Comparison of ENCODE assay signal across 8 mouse cellular contexts in the genomic region with DNA sequence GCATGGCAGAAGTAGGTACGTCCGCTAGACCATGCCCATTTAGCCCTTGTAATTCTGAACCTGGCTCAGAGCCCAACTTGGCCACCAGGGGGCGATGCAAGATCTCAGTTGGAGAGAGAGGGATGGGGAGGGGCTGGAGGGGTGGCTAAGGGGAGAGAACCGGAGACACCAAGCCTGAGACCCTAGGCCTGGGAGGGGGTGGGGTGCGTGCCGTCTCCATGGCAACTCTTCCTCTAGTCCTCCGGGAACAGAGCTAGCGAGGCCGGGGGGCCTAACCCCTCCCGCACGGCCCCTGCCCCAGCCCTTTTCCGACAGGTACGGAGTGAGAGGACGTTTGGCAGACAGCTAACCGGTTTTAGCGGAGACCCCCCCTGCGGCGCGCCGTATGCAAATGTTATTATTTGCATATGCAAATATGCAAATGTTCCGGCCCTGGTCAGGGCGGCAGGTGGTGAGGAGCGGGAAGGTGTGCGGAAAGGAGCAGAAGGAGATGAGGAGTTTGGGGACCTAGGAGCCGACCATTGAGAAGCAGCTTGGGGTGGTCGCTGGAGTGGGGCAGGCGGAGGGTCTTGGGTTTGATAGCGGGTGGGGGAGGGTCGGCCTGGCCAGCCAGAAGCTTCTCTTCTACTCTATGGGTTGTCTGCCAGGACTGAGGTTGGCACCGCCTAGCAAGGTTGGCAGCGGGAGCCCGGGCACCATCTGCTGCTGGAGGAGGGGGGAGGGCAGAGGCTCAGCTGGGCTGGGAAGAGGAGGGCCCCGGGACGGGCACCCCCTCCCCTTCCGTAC. TPM values are rescaled to one million over a fixed set of nuclear protein-coding genes. Genes with fewer than 3 reads are reported as not detected.
A peak's percentile ranks its signal among the peaks of the same experiment; 100 is the strongest.
DNase-seq lines count a peak whose midpoint lies in the region; ATAC-seq and TF ChIP-seq lines count a peak whose summit lies in the region.

No protein-coding gene starts in this region.

- peaks cover 54% of the 10 kb centered on the region for H3K27me3 ChIP-seq in hindbrain, embryonic 12.5 days
- H3K27me3 ChIP-seq in lung, postnatal 0 days (replicated peaks; ENCODE audit: insufficient read depth, low read length) = peaks cover 27% of the 10 kb centered on the region; the same call in 1 of the 2 replicates

- H3K9me3 ChIP-seq in hindbrain, embryonic 12.5 days (replicated peaks) = no peaks in the 10 kb centered on the region
- H3K9me3 ChIP-seq in lung, postnatal 0 days (ENCODE audit: low read length) = no peaks in the 10 kb centered on the region

- peaks cover 56% of the 10 kb centered on the region for H3K4me1 ChIP-seq in hindbrain, embryonic 12.5 days
- peaks cover 18% of the 10 kb centered on the region for H3K4me1 ChIP-seq in lung, postnatal 0 days (ENCODE audit: insufficient read depth, low read depth, low read length)

- peak overlapping the region; percentile 98 for H3K27ac ChIP-seq in hindbrain, embryonic 12.5 days
- H3K27ac ChIP-seq in lung, postnatal 0 days (ENCODE audit: low read length) = no peak overlapping the region

- no peak for TF ChIP-seq EP300 in lung, postnatal 0 days (IDR thresholded peaks at IDR 0.05)

- TF ChIP-seq CTCF in lung, postnatal 0 days (IDR thresholded peaks at IDR 0.05) = peak; percentile 91

- H3K9ac ChIP-seq in hindbrain, embryonic 12.5 days = peak overlapping the region; percentile 37
- no peak overlapping the region for H3K9ac ChIP-seq in lung, postnatal 0 days (replicated peaks; ENCODE audit: low read depth)

- peaks cover 13% of the 10 kb centered on the region; the same call in 1 of the 2 replicates for H3K36me3 ChIP-seq in hindbrain, embryonic 12.5 days
- no peaks in the 10 kb centered on the region for H3K36me3 ChIP-seq in lung, postnatal 0 days (ENCODE audit: insufficient read depth, low read length)

- H3K4me3 ChIP-seq in hindbrain, embryonic 12.5 days = peak overlapping the region; percentile 32
- peak overlapping the region; percentile 26; the same call in 1 of the 2 replicates for H3K4me3 ChIP-seq in lung, postnatal 0 days (ENCODE audit: low read depth, low read length)

- peak; percentile 65 for ATAC-seq in hindbrain, embryonic 12.5 days (ENCODE audit: low FRiP score)
- peak; percentile 66 for ATAC-seq in lung, postnatal 0 days

- peak overlapping the region; percentile 64 for H3K4me2 ChIP-seq in hindbrain, embryonic 12.5 days (replicated peaks)
- peak overlapping the region; percentile 56 for H3K4me2 ChIP-seq in lung, postnatal 0 days (replicated peaks; ENCODE audit: low read depth, low read length)

- peak; percentile 99 for DNase-seq in MN1 (ENCODE audit: low spot score)
- DNase-seq in cerebellum, adult 8-10 months = peak; percentile 96
- DNase-seq in frontal cortex, postnatal 10 days (ENCODE audit: low spot score in 2 of 2) = peak; percentile 79 to 86
- peak; percentile 95 for DNase-seq in layer of hippocampus, postnatal 10 days (ENCODE audit: low spot score in 2 of 2)
- peak; percentile 86 for DNase-seq in lung, postnatal 0 days (ENCODE audit: low spot score)
- DNase-seq in ovary, postnatal 14 days (ENCODE audit: low spot score) = peak; percentile 86
- DNase-seq in thymus, postnatal 14 days = peak; percentile 91

- under 1% methylated on average over 35 of the region's 35 CpGs for WGBS in hindbrain, embryonic 12.5 days
- 1% methylated on average over 32 of the region's 35 CpGs for WGBS in lung, postnatal 0 days

RNA-seq across cellular contexts. Expression of a gene that starts 5.5 kb away (rescaled TPM):
- 7.7 and 8.4 TPM in 2 replicates for polyA plus RNA-seq in hindbrain, embryonic 12.5 days (2016; fragmentation: Nextera tagmentation; extraction: Ambion mirVana)
- 1 to 10 TPM; 6.8 to 7.9 TPM for total RNA-seq in layer of hippocampus, postnatal 10 days (2021)
- 132 and 149 TPM in 2 replicates for polyA plus RNA-seq in lung, postnatal 0 days (2015; fragmentation: Nextera tagmentation; extraction: Ambion mirVana)

RNA-seq across cellular contexts. Expression of a gene that starts 7.8 kb away (rescaled TPM):
- 2.2 and 4.8 TPM in 2 replicates for polyA plus RNA-seq in hindbrain, embryonic 12.5 days (2016; fragmentation: Nextera tagmentation; extraction: Ambion mirVana)
- 1 to 10 TPM; 3.5 to 5.3 TPM for total RNA-seq in layer of hippocampus, postnatal 10 days (2021)
- 0.23 and 0.53 TPM in 2 replicates for polyA plus RNA-seq in lung, postnatal 0 days (2015; fragmentation: Nextera tagmentation; extraction: Ambion mirVana)

RNA-seq across cellular contexts. Expression of a gene that starts 13.0 kb away (rescaled TPM):
- polyA plus RNA-seq in hindbrain, embryonic 12.5 days (2016; fragmentation: Nextera tagmentation; extraction: Ambion mirVana) = 67.1 and 67.5 TPM in 2 replicates
- 10 to 100 TPM; 36.2 to 36.3 TPM for total RNA-seq in layer of hippocampus, postnatal 10 days (2021)
- 27.1 and 31.0 TPM in 2 replicates for polyA plus RNA-seq in lung, postnatal 0 days (2015; fragmentation: Nextera tagmentation; extraction: Ambion mirVana)

RNA-seq across cellular contexts. Expression of a gene that starts 25.1 kb away (rescaled TPM):
- polyA plus RNA-seq in hindbrain, embryonic 12.5 days (2016; fragmentation: Nextera tagmentation; extraction: Ambion mirVana) = 101 and 109 TPM in 2 replicates
- total RNA-seq in layer of hippocampus, postnatal 10 days (2021) = 1 to 10 TPM; 5.2 to 6.5 TPM
- 0.44 and 0.60 TPM in 2 replicates for polyA plus RNA-seq in lung, postnatal 0 days (2015; fragmentation: Nextera tagmentation; extraction: Ambion mirVana)

Comparison
In these comparisons a context has a peak if more than half of its experiments do, and no peak if none do; other contexts are left out.
1. RNA of a gene that starts 5.5 kb away (polyA plus RNA-seq): 132 to 149 TPM in lung, postnatal 0 days; 7.7 to 8.4 TPM in hindbrain, embryonic 12.5 days; every median in the first group is over 10 times any median in the second.
2. Peak in every context shown above with its lines, with median percentiles within 50 percentile points of each other: DNase-seq.